Mouse (Mus musculus): ENCODE measurements at regions not wholly inside any gene's neighbourhood (a gene's known extent, or its start where the extent isn't known, plus 50 kb on each side); places are given as distances from the start of the nearest gene placed in this dataset.
A peak's percentile ranks its signal among the peaks of the same experiment; 100 is the strongest.
"Not testable (repeated sequence)": the region's sequence is repeated elsewhere in the genome, so short reads cannot be mapped to it uniquely, and the experiment has no call there.

GRCm38 (mm10) chr4:25065347-25065746 lies 99.1 kb downstream of the Gpr63 start:
- H3K27ac ChIP-seq, result no peak overlapping the region
- DNase-seq (ENCODE audit: low spot score in 2 of 2), result no peak
- no peak overlapping the region for H3K4me3 ChIP-seq
- no peak for TF ChIP-seq CTCF (conservative IDR thresholded peaks at IDR 0.05)

GRCm38 (mm10) chr4:25092731-25093130 lies 126.5 kb downstream of the Gpr63 start:
- not testable (repeated sequence) for DNase-seq (ENCODE audit: low spot score in 2 of 2); H3K27ac ChIP-seq; H3K4me3 ChIP-seq

- DNase-seq (ENCODE audit: low spot score in 2 of 2), result no peak
- H3K27ac ChIP-seq, result no peak overlapping the region
- H3K4me3 ChIP-seq, result no peak overlapping the region
- no peak for TF ChIP-seq CTCF (conservative IDR thresholded peaks at IDR 0.05)
These were observed 135.3 kb downstream of the Gpr63 start for GRCm38 (mm10) chr4:25101526-25101925.

GRCm38 (mm10) chr4:25141259-25141658 lies 101.4 kb downstream of the Fhl5 start:
- Histone ChIP-seq H3K27ac (peak overlapping the region; percentile 80), H3K4me3 (no peak overlapping the region)
- peak; percentile 64 to 75 for DNase-seq (ENCODE audit: low spot score in 2 of 2)
- no peak for TF ChIP-seq CTCF (conservative IDR thresholded peaks at IDR 0.05)

All from layer of hippocampus, adult 2 months (tissue).